Mouse (Mus musculus): ENCODE data around the gene Duxbl3. TPM values are rescaled to one million over a fixed set of nuclear protein-coding genes. Genes with fewer than 3 reads are reported as not detected.

Duxbl3 gene
- not detected for polyA plus RNA-seq (2017; shearing (Covaris generic))

DNA sequence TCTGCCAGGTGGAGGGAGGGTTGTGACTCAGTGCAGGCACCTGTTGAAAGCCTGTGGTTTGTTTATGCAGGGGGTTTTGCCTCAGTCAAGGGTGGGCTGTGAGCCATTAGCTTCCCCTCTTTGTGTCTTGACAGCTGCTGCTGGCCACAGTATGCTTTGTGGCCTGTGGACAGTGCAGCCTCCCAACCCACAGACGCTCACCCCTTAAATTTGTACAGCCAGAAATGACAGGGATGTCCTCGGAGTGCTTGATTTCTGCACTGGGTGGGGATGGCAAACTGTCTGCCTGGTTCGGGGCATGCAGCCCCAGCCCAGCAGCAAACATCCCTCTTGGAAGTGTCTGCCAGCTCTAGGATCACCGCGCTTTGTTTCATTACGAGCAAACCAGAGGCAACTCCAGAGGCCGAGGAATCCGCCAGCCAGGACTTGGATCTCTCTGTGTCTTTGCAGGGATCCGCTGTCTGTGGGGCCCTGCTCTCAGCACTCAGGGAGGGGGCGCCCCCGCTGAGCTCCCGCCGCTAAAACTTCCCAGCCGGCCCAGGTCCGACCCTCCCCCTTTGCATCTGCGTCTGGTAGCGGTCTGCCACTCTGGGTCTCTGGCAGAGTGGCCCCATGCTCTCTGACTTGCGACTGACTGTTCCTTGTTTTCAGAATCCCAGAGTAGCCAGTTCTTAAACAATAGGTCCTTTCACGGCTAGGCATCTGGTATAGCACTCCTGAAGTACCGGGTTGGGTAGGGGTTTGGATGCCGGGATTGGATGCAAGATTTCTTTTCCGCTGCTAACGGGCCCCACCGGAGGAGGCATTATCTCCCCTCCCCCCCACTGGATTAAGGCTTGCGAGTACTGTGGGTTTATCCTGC lies at the start of gene Duxbl3:
Duxbl3 (plus strand) TSS at position 207 of the 862 bp plus-strand sequence.

Other genes starting within 250 kb of the Duxbl3 start
- gene Gm9780, start 215.3 kb upstream of the Duxbl3 start, polyA plus RNA-seq (2017; shearing (Covaris generic)), result not detected
- 236 TPM for gene Tmem254c, start 190.6 kb upstream of the Duxbl3 start, polyA plus RNA-seq (2017; shearing (Covaris generic))
- not detected for gene Cphx2, start 176.4 kb upstream of the Duxbl3 start, polyA plus RNA-seq (2017; shearing (Covaris generic))
- gene Cphx3, start 175.7 kb upstream of the Duxbl3 start, polyA plus RNA-seq (2017; shearing (Covaris generic)), result not detected
- not detected for gene Duxbl2, start 139.6 kb upstream of the Duxbl3 start, polyA plus RNA-seq (2017; shearing (Covaris generic))
- gene Plac9b, start 75.5 kb upstream of the Duxbl3 start, polyA plus RNA-seq (2017; shearing (Covaris generic)), result not detected
- gene Tmem254b, start 50.9 kb upstream of the Duxbl3 start, polyA plus RNA-seq (2017; shearing (Covaris generic)), result 105 TPM